Mouse (Mus musculus): Measurements from ENCODE around the gene Exosc8. TPM values are rescaled to one million over a fixed set of nuclear protein-coding genes. Genes with fewer than 3 reads are reported as not detected.
"Not testable (repeated sequence)": the region's sequence is repeated elsewhere in the genome, so short reads cannot be mapped to it uniquely, and the experiment has no call there.

Exosc8 gene
- total RNA-seq, 1 experiment from 2014 or later: 35.4 TPM

DNA sequence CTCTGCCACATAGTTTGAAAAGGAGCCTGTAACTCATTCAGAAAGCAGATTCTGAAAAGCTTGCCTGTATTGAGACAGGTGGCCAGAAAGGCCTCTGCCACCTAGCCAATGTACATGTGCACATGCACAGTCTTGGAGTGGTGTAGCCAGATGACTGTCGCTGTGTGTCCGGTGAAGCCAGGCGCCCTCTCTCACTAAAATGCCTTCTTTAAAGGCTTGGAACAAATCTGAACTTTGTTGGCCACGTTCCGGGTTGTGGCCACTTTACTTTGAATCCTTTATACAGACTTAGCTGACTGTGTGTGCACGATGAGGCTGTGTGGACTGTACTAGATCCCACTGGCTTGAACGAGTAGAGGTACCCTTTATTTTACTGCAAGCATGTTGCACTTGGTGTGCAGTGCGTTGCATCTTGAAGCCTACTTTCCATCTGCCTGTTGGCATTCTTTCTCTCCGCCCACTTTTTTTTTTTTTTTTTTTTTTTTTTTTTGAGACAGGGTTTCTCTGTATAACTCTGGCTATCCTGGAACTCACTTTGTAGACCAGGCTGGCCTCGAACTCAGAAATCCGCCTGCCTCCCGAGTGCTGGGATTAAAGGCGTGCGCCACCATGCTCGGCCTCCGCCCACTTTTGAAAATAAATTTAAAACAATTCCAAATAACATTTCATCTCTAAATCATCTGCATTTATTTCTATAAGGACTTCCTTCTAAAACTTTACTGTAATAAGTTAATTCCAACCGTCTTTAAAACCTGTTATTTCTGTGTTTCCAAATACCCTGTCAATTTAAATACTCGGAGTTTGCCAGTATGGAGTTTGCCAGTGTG lies 1.1 kb upstream of the Exosc8 start:
- DNase-seq: peak; percentile 35

DNA sequence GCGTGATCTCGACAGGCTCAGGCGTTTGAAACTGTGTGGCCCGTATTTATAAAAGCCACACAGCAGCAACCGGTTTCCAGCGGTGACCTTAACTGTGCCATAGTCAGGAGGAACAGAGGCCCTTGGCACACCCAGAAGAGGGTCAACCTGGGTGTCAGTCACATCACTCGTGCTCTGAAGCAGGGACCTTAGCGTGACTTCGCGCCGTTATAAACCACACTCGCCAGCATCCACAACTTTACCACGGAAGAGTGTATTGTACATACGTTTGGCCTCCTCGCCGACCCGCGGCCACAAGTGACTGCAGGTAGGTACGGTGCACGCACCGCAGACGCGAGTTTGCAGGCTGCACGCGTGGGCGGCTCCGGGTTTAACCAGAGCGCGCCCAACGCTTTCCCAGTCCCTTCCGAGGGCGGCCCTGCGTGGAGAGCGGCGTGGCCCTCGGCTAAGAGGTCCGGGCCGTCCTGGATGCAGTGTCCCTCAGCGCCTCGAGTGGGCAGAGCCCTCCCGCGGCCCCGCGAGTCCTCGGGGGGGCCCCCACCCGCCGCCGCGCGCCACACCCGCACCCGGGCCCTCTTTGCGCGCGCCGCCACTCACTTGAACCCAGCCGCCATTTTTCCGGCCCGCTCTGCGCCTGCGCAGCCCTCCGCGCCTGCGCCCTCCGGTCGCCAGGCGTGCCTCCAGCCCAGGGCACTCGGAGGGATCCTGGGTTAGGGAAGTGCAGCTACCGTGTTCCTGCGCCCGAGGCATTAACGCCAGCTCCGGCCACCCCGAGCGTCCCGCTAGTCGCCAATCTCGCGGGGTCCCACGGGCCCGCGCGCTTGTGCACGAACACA lies 564 bp downstream of the Exosc8 start:
- DNase-seq: peak; percentile 95

DNA sequence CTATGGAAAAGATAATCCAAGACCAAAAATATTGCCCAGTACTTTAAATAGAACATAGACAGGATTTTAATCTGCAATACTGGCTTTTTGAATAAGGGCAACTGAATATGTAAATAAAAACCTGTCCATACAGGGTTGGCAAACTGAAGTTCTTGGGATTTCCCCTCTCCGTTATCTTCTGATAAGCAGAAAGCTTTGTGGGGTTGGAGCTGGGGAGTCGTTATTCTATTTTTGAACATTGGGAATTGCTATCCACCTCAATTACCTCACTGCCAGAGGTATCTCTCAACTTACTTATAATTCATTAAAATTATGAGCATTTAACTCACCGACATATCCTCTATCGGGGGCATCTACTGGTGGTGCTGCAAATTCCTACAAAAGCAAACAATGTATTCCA lies 2.8 kb downstream of the Exosc8 start:
- DNase-seq: no peak

DNA sequence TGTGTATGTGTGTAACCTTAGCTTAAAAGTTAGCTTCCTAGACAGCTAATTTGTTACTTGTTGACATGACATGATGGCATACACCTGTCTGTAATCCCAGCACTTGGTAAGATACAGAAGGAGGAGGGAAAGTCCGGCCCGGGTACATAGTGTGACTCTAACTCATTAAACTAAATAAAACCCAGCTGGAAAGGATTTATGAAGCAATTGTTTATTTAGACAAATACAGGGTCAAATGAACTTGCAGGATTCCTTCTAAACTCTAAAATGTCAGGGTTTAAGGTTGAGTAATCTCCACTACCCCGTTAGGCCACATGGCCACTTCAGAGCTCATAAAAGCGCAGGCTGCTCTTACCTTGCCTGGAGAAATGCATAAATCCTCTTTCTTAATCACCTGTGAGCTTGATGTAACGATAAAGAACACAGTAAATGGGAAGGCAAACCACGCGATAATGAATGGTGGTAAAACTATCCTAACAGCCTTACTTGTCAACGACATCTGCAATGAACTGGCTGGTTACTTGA lies 3.5 kb downstream of the Exosc8 start:
- DNase-seq: no peak

DNA sequence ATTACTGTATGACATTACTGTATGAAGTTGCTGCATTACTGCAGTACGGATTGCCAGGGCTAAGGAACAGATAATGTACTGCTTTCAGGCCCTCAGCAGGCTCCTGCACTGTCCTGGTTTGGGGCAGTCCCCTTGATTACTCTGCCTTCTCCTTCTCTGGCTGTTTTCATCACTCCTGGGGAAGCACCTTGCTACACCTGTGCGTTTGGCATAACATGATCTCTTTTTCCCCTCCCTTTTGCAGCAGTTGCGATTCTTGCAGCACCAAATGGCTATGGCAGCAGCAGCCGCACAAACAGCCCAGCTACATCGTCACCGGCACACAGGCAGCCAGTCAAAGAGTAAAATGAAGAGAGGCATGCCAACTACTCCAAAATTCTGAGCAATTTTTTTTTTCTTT lies 7.1 kb downstream of the Exosc8 start:
- DNase-seq: no peak

DNA sequence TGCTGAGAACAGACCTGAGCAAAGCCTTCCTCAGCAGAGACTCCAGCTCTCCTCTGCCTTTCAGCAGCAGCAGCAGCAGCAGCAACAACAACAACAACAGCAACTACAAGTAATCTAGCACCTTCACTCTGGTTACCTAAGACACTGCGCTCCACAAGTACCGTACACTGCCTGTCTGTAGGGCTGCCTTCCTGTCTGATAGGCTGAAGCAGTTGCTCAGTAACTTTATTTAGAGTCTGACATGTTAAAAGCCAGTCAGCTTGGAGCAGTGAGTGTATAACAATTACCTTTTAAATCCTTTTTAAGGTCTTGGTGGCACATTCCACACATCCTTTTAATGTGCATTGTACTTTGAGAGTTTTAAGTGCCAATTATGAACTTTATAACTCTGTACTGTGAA lies 7.6 kb downstream of the Exosc8 start:
- DNase-seq: no peak

DNA sequence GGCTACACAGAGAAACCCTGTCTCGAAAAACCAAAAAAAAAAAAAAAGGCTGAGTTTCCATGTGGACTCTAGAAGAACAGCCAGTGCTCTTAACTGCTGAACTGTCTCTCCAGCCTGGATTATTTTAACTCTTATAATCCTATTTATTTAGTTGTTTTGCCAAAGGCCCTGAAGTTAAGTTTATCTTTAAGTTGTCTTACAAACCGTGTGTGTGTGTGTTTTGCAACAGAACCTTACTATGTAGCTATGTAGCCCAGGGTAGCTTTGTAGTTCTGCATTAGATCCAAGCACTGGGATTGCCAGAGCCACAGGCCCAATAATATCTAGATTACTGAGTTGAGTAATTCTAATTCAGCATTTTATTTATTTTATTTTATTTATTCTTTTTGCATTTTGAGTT lies 9.8 kb downstream of the Exosc8 start:
- DNase-seq: no peak

DNA sequence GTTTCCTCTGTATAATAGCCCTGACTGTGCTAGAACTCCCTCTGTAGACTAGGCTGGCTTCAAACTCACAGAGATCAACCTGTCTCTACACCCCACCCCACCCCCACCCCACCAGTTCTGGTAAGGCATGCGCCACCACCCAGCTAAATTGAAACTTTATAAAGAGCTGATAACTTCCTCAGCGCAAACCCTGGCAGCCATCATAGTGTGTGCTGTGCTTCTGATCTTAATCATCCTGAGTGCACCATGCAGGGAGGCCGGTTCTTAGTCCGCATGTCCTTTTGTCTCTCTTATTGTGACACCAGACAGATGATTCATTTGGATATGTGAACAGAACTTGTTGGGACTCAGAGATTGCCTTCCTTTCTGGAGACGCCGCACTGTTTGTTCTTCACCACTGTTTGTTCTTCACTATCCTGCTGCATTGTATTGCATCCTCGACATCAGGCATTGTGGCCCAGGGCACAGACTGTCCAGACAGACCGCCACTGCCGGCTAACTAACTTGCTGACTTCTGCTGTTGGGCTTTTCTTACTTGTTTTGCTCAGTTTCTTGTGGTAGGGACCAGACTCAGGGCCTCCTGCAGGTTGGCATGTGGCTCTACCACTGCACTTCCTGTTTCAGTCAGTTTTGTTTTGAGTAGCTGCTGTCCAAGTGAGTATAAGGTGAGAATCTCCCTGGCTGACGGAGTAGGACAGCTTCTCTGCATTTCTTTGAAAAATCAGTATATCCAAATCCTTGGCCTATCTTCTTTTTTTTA lies 11.3 kb downstream of the Exosc8 start:
- peak; percentile 14 for DNase-seq

DNA sequence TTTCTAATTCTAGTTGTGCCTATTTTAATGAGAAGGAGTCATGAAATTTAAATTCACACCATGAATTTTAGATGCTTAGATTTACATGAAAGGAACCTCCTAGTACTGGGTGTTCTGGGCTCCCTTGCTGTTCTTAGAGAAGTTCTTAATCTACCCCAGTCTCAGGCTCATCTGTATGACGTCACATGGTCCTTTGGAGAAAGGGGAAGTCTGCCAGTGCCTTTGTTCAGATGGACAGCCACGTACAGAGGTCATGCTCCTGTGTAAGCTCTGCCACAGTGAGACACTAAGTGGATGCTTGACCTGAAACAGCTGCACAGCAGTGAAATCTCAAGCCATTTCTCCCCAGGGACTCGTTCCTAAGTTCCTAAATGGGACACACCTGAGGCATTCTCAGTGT lies 16.2 kb downstream of the Exosc8 start:
- DNase-seq: no peak

DNA sequence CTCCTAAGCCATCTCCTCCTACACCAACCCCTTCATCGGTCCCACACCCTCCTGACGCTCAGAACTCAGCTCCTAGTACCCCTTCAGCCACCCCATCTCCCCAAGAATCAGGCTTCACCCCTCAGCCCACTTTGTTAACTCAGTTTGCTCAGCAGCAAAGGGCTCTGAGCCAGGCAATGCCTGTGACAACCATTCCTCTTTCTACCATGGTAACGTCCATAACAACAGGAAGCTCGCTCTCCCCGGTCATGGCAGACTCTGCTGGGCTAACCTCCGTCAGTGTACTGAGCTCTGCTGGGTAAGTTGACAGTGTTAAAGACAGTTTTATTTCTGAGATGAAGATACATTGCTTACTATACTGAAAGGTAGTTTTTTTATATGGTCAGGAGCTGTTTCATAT lies 17.8 kb downstream of the Exosc8 start:
- no peak for DNase-seq

DNA sequence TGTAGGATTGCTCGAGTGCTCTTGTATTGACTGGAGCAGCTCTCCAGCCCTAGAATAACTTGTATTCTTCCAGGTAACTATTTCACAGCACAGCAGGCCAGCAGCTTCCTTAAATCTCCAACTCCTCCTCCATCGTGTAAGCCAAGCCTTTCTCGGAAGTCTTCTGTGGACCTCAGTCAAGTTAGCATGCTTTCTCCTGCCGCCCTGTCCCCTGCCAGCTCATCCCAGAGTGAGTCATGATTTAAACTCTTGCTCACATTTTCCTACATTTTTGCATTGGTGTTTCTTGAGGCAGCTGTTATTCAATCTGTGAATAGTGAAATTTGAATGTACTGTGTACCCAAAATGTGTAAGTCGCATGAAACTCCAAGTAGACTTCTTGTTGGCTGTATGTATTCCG lies 19.7 kb downstream of the Exosc8 start:
- DNase-seq: no peak

DNA sequence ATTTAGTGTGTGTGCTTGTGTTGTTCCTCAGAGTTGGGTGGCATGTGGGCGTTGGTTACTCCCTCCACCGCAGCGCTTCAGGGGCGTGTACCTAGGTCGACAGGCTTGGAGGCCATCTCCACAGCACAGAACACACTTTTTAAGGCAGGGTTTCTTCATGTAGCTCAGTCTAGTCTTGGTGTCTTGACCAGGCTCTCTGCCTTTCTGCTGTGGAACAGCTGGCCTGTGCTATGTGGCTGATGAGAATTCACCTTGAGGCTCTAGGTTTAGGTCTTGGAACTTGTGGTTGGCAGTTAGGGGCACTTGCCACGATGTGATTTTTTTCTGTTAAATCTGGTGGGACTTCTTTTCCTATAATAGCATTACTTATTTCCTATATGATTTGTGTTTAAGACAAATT lies 20.9 kb downstream of the Exosc8 start, which contains the start of gene Gm21958:
TSS of gene Gm21958 (minus strand) at position 101 of the 400 bp plus-strand sequence.
- DNase-seq: no peak

DNA sequence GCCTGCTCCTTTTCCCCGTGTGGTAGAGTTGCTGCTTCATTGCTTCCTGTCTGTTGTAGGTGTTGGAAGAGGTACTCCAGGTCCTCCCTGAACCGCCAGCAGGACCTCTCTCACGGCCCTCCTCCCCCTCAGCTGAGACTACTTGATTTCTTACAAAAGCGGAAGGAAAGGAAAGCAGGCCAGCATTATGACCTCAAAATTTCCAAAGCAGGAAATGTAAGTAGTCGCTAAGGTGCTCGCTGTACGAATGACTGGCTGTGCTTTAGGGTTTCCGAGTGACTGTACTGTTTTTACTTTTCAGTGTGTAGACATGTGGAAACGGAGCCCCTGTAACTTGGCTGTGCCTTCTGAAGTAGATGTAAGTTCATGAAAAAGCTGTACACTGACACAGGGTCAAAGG lies 26.2 kb downstream of the Exosc8 start:
- no peak for DNase-seq

DNA sequence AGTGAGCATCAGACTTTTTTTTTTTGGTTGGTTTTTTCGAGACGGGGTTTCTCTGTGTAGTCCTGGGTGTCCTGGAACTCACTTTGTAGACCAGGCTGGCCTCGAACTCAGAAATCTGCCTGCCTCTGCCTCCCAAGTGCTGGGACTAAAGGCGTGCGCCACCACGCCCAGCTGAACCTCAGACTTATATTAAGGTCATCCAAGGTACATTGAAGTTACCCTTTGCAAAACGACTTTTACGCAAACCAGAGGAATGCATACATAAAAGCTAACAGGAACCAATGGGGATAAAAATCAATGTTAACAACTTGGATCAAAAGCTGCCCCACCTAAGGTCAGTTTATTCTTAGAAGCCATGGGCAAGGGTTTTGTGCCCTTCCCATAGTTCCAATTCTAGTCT lies 31.1 kb downstream of the Exosc8 start:
- DNase-seq: not testable (repeated sequence)

DNA sequence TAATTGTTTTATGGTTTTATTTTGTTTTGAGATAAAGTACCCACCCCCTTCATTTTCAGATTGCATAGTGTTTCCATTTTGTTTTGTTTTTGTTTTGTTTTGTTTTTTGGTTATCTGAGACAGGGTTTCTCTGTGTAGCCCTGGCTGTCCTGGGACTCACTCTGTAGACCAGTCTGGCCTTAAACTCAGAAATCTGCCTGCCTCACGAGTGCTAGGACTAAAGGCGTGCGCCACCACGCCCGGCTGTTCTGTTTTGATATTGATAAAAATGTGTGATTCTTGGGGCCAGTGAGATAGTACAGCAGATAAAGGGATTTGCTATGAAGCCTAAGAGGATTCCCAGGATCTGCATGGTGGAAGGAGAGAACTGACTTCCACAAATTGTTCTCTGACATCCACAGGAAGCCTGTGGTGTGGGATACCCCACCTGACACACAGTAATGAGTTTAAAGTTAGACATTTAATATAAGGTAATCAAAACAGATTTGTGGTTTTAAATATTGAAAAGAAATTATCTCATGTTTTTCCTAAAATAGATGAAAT lies 35.4 kb downstream of the Exosc8 start:
- DNase-seq: no peak

DNA sequence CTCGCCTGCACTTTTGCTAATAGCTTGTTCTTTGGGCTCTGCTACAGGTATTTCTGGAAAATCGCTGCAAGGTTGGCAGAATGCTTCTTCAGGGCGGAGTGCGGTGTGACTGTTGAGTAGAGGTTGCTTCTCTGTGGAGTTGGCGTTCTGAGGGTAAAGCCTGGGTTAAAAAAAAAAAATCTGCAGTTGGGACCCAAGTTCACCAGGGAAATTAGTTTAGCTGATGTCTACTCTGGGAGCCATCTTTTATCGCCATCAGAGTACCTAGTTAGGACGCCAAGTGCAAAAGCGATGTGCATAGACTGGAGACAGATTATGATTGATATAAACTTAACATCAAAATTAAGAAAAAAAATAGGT lies 42.2 kb downstream of the Exosc8 start:
- no peak for DNase-seq

DNA sequence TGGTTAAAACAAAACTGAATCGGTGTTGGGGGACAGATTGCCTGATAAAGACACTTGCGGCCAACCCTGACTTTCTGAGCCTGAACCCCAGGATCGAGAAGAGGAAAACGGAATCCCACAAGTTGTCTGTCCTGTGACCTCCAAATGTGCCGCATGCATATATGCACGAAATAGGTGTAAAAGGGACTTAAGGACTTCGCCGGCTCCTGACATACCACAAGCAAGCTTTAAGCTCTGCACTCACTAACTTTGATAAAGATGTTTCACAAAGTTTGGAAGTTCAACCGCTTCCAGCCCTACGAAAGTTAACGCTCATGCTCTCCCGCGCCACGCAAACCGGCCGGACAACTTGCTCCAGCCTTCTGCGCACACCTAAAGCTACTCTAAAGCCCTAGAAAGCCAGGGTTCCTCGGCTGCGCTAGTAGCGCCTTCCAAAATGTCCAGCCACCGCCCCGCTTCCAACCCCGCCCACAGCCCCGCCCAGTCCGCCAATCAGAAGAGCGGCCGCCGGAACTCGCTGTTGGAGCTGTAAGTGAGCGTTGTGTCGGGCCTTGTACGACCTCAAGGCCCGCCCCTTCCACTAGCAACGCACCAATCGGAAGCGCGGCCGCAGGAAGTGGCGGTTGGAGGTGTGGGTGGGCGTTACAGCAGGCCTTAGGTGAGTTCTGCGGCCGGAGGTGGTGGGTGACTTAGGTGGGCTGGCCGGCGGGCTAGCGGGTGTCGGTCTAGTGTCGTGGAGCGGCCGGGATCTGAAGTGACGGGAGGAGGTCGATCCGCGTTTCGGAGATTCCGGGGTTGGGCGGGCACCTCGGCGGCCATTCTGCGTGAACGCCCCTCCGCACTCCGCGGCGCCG lies 42.8 kb downstream of the Exosc8 start, which contains the start of gene Supt20:
TSS of gene Supt20 (plus strand) at position 606 of the 854 bp plus-strand sequence.
- DNase-seq: peak; percentile 96

DNA sequence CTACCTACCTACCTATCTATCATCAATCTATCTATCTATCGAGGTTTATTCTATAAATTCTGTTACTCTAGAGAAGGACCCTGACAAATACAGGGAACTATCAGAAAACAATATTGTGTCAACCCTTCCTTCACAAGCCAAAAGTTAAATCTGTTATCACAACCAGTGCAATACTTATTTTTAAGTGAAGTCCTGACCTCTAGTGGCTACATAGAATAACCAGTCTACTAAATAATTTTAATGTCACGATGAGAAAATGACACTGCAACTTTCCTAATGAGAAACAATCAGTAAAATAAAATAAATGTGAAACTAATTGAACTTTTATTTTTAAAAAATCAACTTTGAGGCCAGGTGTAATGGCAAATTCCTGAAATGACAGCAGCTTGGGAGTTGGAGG lies 46.1 kb downstream of the Exosc8 start:
- DNase-seq: no peak

DNA sequence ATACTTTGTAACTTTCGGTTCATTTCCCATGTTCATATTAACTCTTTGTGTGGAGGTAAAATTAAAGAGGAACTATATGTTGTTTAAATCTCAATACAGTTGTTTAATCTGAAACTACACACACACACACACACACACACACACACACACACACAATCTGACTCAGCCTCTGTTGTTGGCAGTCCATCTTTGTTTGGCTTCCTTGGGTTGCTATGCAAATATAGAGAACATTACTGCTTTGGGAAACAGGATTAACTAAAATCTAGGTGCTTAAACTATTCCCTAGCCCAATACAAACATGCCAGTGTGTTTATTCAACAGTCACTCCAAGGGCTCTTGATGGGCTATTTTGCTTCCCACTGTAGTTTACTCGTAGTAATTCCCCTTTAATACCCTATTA lies 47.9 kb downstream of the Exosc8 start:
- no peak for DNase-seq

DNA sequence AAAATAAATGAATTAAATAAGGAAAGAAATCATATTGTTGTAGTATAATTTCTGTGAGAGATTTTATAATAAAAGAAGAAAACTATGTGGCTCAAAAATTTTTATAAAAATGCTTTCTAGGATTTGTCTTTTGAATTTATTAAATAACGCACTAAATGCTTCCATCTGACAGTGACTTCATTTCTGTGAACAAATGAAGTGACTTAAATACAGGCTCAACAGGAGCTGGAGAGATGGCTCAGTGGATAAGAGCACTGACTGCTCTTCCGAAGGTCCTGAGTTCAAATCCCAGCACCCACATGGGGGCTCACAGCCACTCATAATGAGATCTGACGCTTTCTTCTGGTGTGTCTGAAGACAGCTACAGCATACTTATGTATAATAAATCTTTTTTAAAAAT lies 50.0 kb downstream of the Exosc8 start:
- no peak for DNase-seq

All from adrenal gland, postnatal 14 days (tissue).